Mouse (Mus musculus) embryo, embryonic 11 days (tissue): ENCODE measurements at regions not wholly inside any gene's neighbourhood (a gene's known extent, or its start where the extent isn't known, plus 50 kb on each side); places are given as distances from the start of the nearest gene placed in this dataset.
A peak's percentile ranks its signal among the peaks of the same experiment; 100 is the strongest.
"Not testable (repeated sequence)": the region's sequence is repeated elsewhere in the genome, so short reads cannot be mapped to it uniquely, and the experiment has no call there.

ENCODE experiments used
- DNase-seq: peaks from one replicate; pipeline ENCODE4 v3.0.0-alpha.2; 2015

- peak; percentile 80 for DNase-seq
Observed at GRCm38 (mm10) chr3:31603237-31603636, 293.1 kb upstream of the Slc7a14 start.

- DNase-seq = not testable (repeated sequence)
Observed at GRCm38 (mm10) chr3:31596581-31596980, 286.4 kb upstream of the Slc7a14 start.

GRCm38 (mm10) chr3:31585971-31586370 lies 275.8 kb upstream of the Slc7a14 start:
- DNase-seq = peak; percentile 14

GRCm38 (mm10) chr3:31573849-31574248 lies 263.7 kb upstream of the Slc7a14 start:
- no peak for DNase-seq
